Mouse (Mus musculus) E14TG2a.4 (cell line): ENCODE results near the gene Pcca.

ENCODE experiments used
- H3K27me3 ChIP-seq: 2 replicates; pipeline ENCODE4 v1.6.1; 2014; ENCODE audit warnings: low read length, control low read depth; ENCODE audit not compliant: insufficient read depth
- H3K36me3 ChIP-seq: 2 replicates; pipeline ENCODE4 v1.6.1; 2014; ENCODE audit warnings: low read length, control low read depth; ENCODE audit not compliant: insufficient read depth
- H3K4me1 ChIP-seq: replicated peaks from 2 replicates; pipeline ENCODE4 v1.6.1; 2014; ENCODE audit warnings: low read depth, low read length, control low read depth
- H3K4me3 ChIP-seq: replicated peaks from 2 replicates; pipeline ENCODE4 v1.5.1; 2014; ENCODE audit warnings: mild to moderate bottlenecking, low read length
- H3K9me3 ChIP-seq: 2 replicates; pipeline ENCODE4 v1.6.1; 2014; ENCODE audit warnings: low read length, control low read depth
- CTCF ChIP-seq: conservative IDR thresholded peaks from 2 replicates; pipeline ENCODE4 v1.5.1; 2014; ENCODE audit warnings: low read length
- NANOG ChIP-seq: IDR thresholded peaks from 2 replicates; pipeline ENCODE4 v1.6.1; 2014; ENCODE audit warnings: borderline replicate concordance, low read length, mixed read lengths
- POU5F1 ChIP-seq: IDR thresholded peaks from 2 replicates; pipeline ENCODE4 v1.6.1; 2014; ENCODE audit warnings: low read length, borderline replicate concordance

Gene Pcca

GRCm38 (mm10) chr14:122490441-122491328, 43.4 kb upstream of the Pcca start, which contains the start of gene Gm10837:
Gm10837 (plus strand) TSS chr14:122490586.
- Histone ChIP-seq H3K36me3 (no peaks in the 10 kb centered on the region), H3K4me1 (peaks cover 15% of the 10 kb centered on the region), H3K9me3 (no peaks in the 10 kb centered on the region; the same call in 1 of the 2 replicates), H3K4me3 (peak within 1 kb of the TSS; percentile 77), H3K27me3 (peaks cover 48% of the 10 kb centered on the region)
- TF ChIP-seq NANOG (no peak), POU5F1 (no peak), CTCF (no peak)

GRCm38 (mm10) chr14:122491521-122491920, 42.6 kb upstream of the Pcca start:
- H3K4me1 ChIP-seq: peaks cover 12% of the 10 kb centered on the region
- H3K27me3 ChIP-seq: peaks cover 41% of the 10 kb centered on the region
- no peak overlapping the region for H3K4me3 ChIP-seq
- H3K36me3 ChIP-seq: no peaks in the 10 kb centered on the region
- no peaks in the 10 kb centered on the region; the same call in 1 of the 2 replicates for H3K9me3 ChIP-seq
- no peak for TF ChIP-seq CTCF
- no peak for TF ChIP-seq POU5F1
- no peak for TF ChIP-seq NANOG

- peaks cover 12% of the 10 kb centered on the region for H3K4me1 ChIP-seq
- no peaks in the 10 kb centered on the region; the same call in 1 of the 2 replicates for H3K9me3 ChIP-seq
- H3K4me3 ChIP-seq: no peak overlapping the region
- TF ChIP-seq NANOG: no peak
- no peak for TF ChIP-seq CTCF
- no peak for TF ChIP-seq POU5F1
- H3K36me3 ChIP-seq: no peaks in the 10 kb centered on the region
- peaks cover 38% of the 10 kb centered on the region for H3K27me3 ChIP-seq
Measured at GRCm38 (mm10) chr14:122492015-122492414, 42.1 kb upstream of the Pcca start.

GRCm38 (mm10) chr14:122509058-122509457, 25.1 kb upstream of the Pcca start:
- Histone ChIP-seq H3K27me3 (no peaks in the 10 kb centered on the region), H3K36me3 (no peaks in the 10 kb centered on the region), H3K9me3 (no peaks in the 10 kb centered on the region), H3K4me1 (no peaks in the 10 kb centered on the region), H3K4me3 (no peak overlapping the region)
- TF ChIP-seq POU5F1: no peak
- peak; percentile 11; the same call in 1 of the 2 replicates for TF ChIP-seq CTCF

- Histone ChIP-seq H3K4me3 (no peak overlapping the region), H3K36me3 (no peaks in the 10 kb centered on the region), H3K4me1 (no peaks in the 10 kb centered on the region), H3K27me3 (no peaks in the 10 kb centered on the region), H3K9me3 (no peaks in the 10 kb centered on the region)
- TF ChIP-seq CTCF: no peak
Measured at GRCm38 (mm10) chr14:122511519-122511918, 22.6 kb upstream of the Pcca start.

GRCm38 (mm10) chr14:122513511-122514036, 20.6 kb upstream of the Pcca start:
- Histone ChIP-seq H3K36me3 (no peaks in the 10 kb centered on the region), H3K9me3 (no peaks in the 10 kb centered on the region), H3K4me3 (no peak overlapping the region), H3K27me3 (no peaks in the 10 kb centered on the region), H3K4me1 (no peaks in the 10 kb centered on the region)
- no peak for TF ChIP-seq CTCF
- no peak for TF ChIP-seq POU5F1
- TF ChIP-seq NANOG: no peak

- Histone ChIP-seq H3K4me1 (peaks cover 1% of the 10 kb centered on the region), H3K4me3 (no peak overlapping the region), H3K9me3 (peaks cover 30% of the 10 kb centered on the region), H3K36me3 (no peaks in the 10 kb centered on the region), H3K27me3 (no peaks in the 10 kb centered on the region)
- TF ChIP-seq CTCF: no peak
Measured at GRCm38 (mm10) chr14:122528475-122528874, 5.6 kb upstream of the Pcca start.

- H3K36me3 ChIP-seq: no peaks in the 10 kb centered on the region
- no peaks in the 10 kb centered on the region for H3K9me3 ChIP-seq
- H3K4me1 ChIP-seq: peaks cover 15% of the 10 kb centered on the region
- TF ChIP-seq CTCF (no peak), POU5F1 (no peak), NANOG (no peak)
- no peaks in the 10 kb centered on the region for H3K27me3 ChIP-seq
- H3K4me3 ChIP-seq: no peak overlapping the region
Measured at GRCm38 (mm10) chr14:122535986-122536385, 1.9 kb downstream of the Pcca start.
